Mouse (Mus musculus) lung, postnatal 0 days (tissue): ENCODE measurements around the gene Atp5j2. TPM values are rescaled to one million over a fixed set of nuclear protein-coding genes. Genes with fewer than 3 reads are reported as not detected.
A peak's percentile ranks its signal among the peaks of the same experiment; 100 is the strongest.

Source experiments
- ATAC-seq: fragments of 200-750 bp; cut with Nextera tagmentation; 2 replicates; pipeline ENCODE4 v1.8.0; 2017; ENCODE audit warnings: moderate library complexity
- DNase-seq: peaks from one replicate; pipeline ENCODE4 v3.0.0-alpha.2; 2016; ENCODE audit warnings: low spot score
- H3K27ac ChIP-seq: fragments of 300-500 bp; sonication (generic); 2 replicates; pipeline ENCODE4 v1.5.1; 2014; ENCODE audit warnings: antibody characterized with exemption, mild to moderate bottlenecking, low read length, mixed read lengths
- H3K27me3 ChIP-seq: fragments of 300-500 bp; sonication (generic); replicated peaks from 2 replicates; pipeline ENCODE4 v1.6.1; 2014; ENCODE audit warnings: low read length, mixed read lengths; ENCODE audit not compliant: insufficient read depth
- H3K36me3 ChIP-seq: fragments of 300-500 bp; sonication (generic); 2 replicates; pipeline ENCODE4 v1.6.1; 2014; ENCODE audit warnings: low read length, mixed read lengths; ENCODE audit not compliant: insufficient read depth
- H3K4me1 ChIP-seq: fragments of 300-500 bp; sonication (generic); 2 replicates; pipeline ENCODE4 v1.6.1; 2014; ENCODE audit warnings: antibody characterized with exemption, low read depth, low read length, mixed read lengths; ENCODE audit not compliant: insufficient read depth
- H3K4me2 ChIP-seq: fragments of 300-500 bp; sonication (generic); replicated peaks from 2 replicates; pipeline ENCODE4 v1.6.1; 2014; ENCODE audit warnings: low read depth, mild to moderate bottlenecking, low read length, moderate library complexity, mixed read lengths
- H3K4me3 ChIP-seq: fragments of 300-500 bp; sonication (generic); 2 replicates; pipeline ENCODE4 v1.5.1; 2014; ENCODE audit warnings: low read depth, low read length
- H3K9ac ChIP-seq: fragments of 300-500 bp; sonication (generic); replicated peaks from 2 replicates; pipeline ENCODE4 v1.6.1; 2014; ENCODE audit warnings: low read depth, mild to moderate bottlenecking
- H3K9me3 ChIP-seq: fragments of 300-500 bp; sonication (generic); 2 replicates; pipeline ENCODE4 v1.6.1; 2016; ENCODE audit warnings: low read length, mixed read lengths
- CTCF ChIP-seq: IDR thresholded peaks from 2 replicates; pipeline ENCODE4 v1.5.1; 2016; ENCODE audit warnings: antibody characterized with exemption, mild to moderate bottlenecking
- EP300 ChIP-seq: IDR thresholded peaks from 2 replicates; pipeline ENCODE4 v1.6.1; 2016; ENCODE audit warnings: antibody characterized with exemption, mild to moderate bottlenecking, control low read depth
- WGBS: fragments of 180-500 bp; shearing (Covaris S2); extraction: QIAGEN DNeasy Blood & Tissue Kit; methylation state at CpG from one replicate; pipeline ENCODE4 v1.1.7; 2014; 5-methylcytosine and 5-hydroxymethylcytosine counted together
- polyA plus RNA-seq: library from polyadenylated mRNA; unstranded; fragments of >200 nt; fragmentation: Nextera tagmentation; extraction: Ambion mirVana; gene quantifications from 2 replicates; pipeline ENCODE4 v1.2.1, GENCODE M21; 2015

Atp5j2 gene
- polyA plus RNA-seq, 1 experiment from 2014 or later: 396 TPM

DNA sequence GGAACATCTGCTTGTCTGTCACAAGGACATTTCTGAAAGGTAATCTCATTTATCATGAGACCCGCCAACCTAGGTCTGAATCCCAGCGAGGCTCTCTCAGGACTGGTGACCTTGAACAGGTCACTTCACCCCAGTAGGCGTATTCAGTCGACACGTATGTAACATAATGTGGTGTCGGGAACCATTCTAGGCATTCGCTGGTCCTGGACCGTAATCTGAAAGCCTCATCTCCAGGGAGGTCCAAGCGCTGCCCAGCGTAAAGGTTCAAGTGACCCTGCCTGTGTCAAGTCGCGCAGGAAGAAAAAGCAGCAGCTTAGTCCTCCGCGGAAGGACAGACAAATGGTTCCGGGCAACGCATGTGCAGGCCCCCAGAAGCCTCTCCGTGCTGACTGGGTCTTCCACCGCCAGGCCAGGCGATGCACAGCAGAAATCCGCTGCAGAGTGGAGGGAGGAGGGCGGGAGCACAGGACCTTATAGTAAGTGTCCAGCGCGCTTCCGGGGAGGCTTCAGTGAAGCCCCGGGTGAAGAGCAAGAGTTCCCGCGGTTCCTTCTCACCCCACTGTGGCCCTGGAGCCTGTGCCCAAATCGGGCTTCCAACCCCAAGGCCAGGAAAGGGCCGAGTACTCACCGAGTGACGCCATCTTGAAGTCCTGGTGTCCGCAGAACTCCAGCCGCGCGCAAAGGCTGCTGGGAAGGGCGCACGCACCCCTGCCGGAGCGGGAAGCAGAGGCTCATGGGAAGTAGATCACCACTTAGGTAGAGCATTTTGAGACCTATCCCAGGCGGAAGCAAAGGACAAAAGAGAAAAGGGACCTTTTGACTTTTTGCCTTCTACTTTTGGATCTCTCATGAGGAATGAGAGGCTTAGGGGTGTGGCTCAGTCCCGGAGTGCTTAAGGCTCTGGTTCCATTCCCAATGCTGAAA is 725 bp downstream of the Atp5j2 start:
- peak; percentile 96 for DNase-seq
- peaks cover 32% of the 10 kb centered on the region; the same call in 1 of the 2 replicates for H3K36me3 ChIP-seq

DNA sequence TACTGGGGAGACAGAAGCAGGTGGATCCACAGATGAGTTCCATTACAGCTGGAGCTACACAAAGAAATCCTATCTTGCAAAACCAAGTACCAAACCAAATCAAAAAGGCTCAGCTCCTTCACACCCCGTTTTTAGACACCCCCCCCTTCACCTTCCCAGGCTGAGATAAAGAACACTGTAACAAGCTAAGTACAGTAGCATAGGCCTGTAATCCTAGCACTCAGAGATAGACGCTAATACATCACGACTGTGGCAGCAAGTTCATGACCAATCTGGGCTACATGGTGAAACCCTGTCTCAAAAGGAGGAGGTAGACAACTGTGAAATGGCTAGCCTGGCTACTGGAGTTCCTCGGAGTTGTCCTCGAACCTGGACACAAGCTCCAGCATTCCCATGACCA is 1.5 kb downstream of the Atp5j2 start:
- Histone ChIP-seq H3K4me1 (peaks cover 14% of the 10 kb centered on the region), H3K9me3 (no peaks in the 10 kb centered on the region), H3K9ac (peak overlapping the region; percentile 87), H3K27me3 (no peaks in the 10 kb centered on the region), H3K27ac (no peak overlapping the region), H3K36me3 (peaks cover 27% of the 10 kb centered on the region; the same call in 1 of the 2 replicates), H3K4me3 (peak overlapping the region; percentile 66), H3K4me2 (peak overlapping the region; percentile 72)
- ATAC-seq: no peak
- DNase-seq: no peak
- no peak for TF ChIP-seq CTCF
- TF ChIP-seq EP300: no peak
- WGBS: 32% methylated on average over 5 of the region's 5 CpGs

More for the DNA sequence above, 725 bp downstream of the Atp5j2 start:
- no peaks in the 10 kb centered on the region for H3K27me3 ChIP-seq
- H3K4me3 ChIP-seq: peak overlapping the region; percentile 66
- peak; percentile 95 for ATAC-seq
- TF ChIP-seq CTCF (no peak), EP300 (0 out of 2 replicates have a peak, but pooled peaks have one; percentile 25)
- peak overlapping the region; percentile 72 for H3K4me2 ChIP-seq
- H3K9me3 ChIP-seq: no peaks in the 10 kb centered on the region
- WGBS: 1% methylated on average over 41 of the region's 41 CpGs
- peaks cover 14% of the 10 kb centered on the region for H3K4me1 ChIP-seq
- H3K9ac ChIP-seq: peak overlapping the region; percentile 87
- H3K27ac ChIP-seq: peak overlapping the region; percentile 85

DNA sequence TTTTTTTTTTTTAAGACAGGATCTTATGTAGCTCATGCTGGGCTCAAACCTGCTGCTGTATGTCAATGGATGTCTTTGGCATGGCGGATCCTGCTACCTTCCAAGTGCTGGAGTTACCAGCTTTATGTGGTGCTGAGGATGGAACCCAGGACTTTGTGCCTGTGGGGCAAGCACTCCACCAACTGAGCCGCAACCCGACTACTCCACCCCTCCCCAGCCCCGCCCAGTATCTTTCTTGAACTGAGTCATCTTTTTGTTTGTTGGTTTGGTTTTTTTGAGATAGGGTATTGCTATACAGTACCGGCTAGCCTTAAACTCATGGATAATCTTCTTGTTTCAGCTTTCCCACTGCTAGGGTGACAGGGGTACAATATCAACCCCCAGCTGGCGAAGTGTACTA is 2.4 kb downstream of the Atp5j2 start:
- no peaks in the 10 kb centered on the region for H3K9me3 ChIP-seq
- WGBS: 88% methylated on average over 6 of the region's 6 CpGs
- peaks cover 20% of the 10 kb centered on the region; the same call in 1 of the 2 replicates for H3K36me3 ChIP-seq
- H3K4me3 ChIP-seq: no peak overlapping the region
- peaks cover 14% of the 10 kb centered on the region for H3K4me1 ChIP-seq
- TF ChIP-seq CTCF (no peak), EP300 (no peak)
- no peak overlapping the region for H3K9ac ChIP-seq
- H3K27ac ChIP-seq: no peak overlapping the region
- ATAC-seq: no peak
- DNase-seq: no peak
- H3K27me3 ChIP-seq: no peaks in the 10 kb centered on the region
- H3K4me2 ChIP-seq: no peak overlapping the region

DNA sequence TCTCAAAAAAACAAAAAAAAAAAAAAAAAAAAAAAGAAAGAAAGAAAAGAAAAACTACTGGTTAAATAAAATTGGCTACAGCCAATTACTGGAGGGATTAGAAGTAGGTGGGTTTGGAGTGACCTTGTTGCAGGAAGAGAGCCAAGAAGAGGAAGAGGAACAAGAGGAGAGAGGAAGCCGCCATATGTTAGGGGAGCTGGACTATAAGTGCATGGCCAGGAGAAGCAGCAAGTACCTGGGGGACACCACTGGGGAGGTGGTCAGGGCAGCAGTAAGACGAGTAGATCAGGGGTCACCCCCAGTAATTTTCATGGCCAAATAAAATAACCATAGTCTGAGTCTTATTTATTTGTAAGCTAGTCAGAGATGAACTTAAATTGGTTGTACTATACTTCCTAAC is 6.6 kb downstream of the Atp5j2 start:
- ATAC-seq (no peak), DNase-seq (no peak)
- H3K27me3 ChIP-seq: no peaks in the 10 kb centered on the region
- no peak overlapping the region for H3K9ac ChIP-seq
- TF ChIP-seq CTCF (no peak), EP300 (no peak)
- no peaks in the 10 kb centered on the region for H3K9me3 ChIP-seq
- H3K4me3 ChIP-seq: no peak overlapping the region
- H3K36me3 ChIP-seq: peaks cover 46% of the 10 kb centered on the region; the same call in 1 of the 2 replicates
- no peak overlapping the region for H3K4me2 ChIP-seq
- no peak overlapping the region for H3K27ac ChIP-seq
- WGBS: 82% methylated on average over 2 of the region's 2 CpGs
- peaks cover 5% of the 10 kb centered on the region for H3K4me1 ChIP-seq

DNA sequence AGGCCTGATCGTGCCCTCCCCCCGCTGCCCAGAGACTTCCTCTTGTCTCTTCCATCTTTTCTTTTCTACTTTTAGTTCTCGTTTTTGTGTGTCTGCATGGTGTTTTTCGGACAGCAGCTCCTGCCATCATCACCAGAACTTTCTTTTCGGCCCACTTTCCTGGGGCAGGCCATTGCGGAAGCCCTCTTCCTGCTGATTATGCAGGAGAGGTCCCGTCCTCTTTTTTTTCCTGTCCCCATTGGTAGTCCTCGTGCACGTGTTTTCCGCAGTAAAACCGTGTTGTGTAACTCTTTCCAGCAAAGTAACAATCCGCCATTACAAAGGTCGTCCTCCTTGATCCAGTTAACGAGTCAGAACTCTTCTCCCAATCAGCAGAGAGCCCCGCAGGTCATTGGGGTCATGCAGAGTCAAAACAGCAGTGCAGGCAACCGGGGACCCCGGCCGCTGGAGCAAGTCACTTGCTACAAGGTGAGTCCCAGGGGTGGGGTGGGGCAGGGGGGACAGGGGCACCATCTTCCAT is 13.3 kb downstream of the Atp5j2 start:
- TF ChIP-seq CTCF: no peak
- TF ChIP-seq EP300: no peak
- H3K4me2 ChIP-seq: no peak overlapping the region
- no peaks in the 10 kb centered on the region for H3K4me1 ChIP-seq
- H3K9me3 ChIP-seq: no peaks in the 10 kb centered on the region
- peaks cover 58% of the 10 kb centered on the region for H3K36me3 ChIP-seq
- ATAC-seq: no peak
- DNase-seq: no peak
- no peak overlapping the region for H3K27ac ChIP-seq
- WGBS: 83% methylated on average over 18 of the region's 18 CpGs
- H3K9ac ChIP-seq: no peak overlapping the region
- H3K27me3 ChIP-seq: no peaks in the 10 kb centered on the region
- H3K4me3 ChIP-seq: no peak overlapping the region

DNA sequence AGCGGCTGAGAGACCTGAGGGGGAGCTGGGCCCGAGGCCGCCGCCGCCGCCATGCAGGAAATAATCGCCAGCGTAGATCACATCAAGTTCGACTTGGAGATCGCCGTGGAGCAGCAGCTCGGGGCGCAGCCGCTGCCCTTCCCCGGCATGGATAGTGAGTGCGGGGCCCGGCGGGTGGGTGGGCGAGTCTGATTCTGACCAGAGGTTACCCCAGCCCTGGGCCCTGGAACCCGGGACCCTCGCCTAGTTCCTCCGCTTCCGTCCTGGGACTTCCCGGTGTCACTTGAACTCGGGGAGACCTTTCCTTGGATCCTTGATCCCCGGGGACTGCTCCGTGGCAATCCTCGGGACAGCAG is 24.6 kb downstream of the Atp5j2 start:
- H3K4me2 ChIP-seq: peak overlapping the region; percentile 80
- TF ChIP-seq EP300 (no peak), CTCF (no peak)
- H3K27ac ChIP-seq: peak overlapping the region; percentile 92
- H3K9ac ChIP-seq: peak overlapping the region; percentile 97
- H3K4me1 ChIP-seq: peaks cover 7% of the 10 kb centered on the region
- peaks cover 14% of the 10 kb centered on the region; the same call in 1 of the 2 replicates for H3K36me3 ChIP-seq
- no peaks in the 10 kb centered on the region for H3K9me3 ChIP-seq
- peak; percentile 6 for ATAC-seq
- peak; percentile 44 for DNase-seq
- H3K4me3 ChIP-seq: peak overlapping the region; percentile 93
- H3K27me3 ChIP-seq: no peaks in the 10 kb centered on the region
- WGBS: 3% methylated on average over 24 of the region's 28 CpGs
